Mouse (Mus musculus): ENCODE data around the gene Dock3. TPM values are rescaled to one million over a fixed set of nuclear protein-coding genes. Genes with fewer than 3 reads are reported as not detected.
"Not testable (repeated sequence)": the region's sequence is repeated elsewhere in the genome, so short reads cannot be mapped to it uniquely, and the experiment has no call there.

Gene Dock3
- polyA plus RNA-seq, 1 experiment = not detected

DNA sequence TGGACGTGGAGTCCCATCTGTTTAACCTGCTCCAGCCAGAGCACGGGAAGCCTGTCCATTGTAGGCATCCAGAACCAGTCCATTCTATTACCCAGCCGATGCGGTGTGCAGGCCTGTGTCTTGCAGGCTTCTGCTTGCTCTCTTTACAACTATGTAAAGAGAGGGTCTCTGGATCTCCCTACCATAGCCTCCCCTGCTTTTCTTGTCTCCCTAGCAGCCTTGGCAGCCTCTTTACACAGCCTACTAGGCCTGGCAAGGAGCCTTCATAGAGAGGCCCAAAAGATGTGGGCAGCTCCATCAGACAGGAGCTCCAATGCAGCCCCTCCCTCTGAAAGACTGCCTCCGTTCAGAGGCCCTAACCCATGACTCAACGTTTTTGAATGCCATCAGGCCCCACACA lies 17.4 kb upstream of the Dock3 start:
- TF ChIP-seq POLR2A (IDR thresholded peaks at IDR 0.05; ENCODE audit: insufficient read depth, low read depth, low read length) (no peak), CTCF (IDR thresholded peaks at IDR 0.05; ENCODE audit: insufficient read depth, low read depth, low read length) (no peak)
- Histone ChIP-seq H3K27ac (ENCODE audit: insufficient read depth, low read depth, low read length) (peak overlapping the region; percentile 96), H3K4me3 (ENCODE audit: insufficient read depth, low read depth, low read length) (no peak overlapping the region), H3K4me1 (ENCODE audit: control insufficient read depth, insufficient read depth, low read length) (peaks cover 30% of the 10 kb centered on the region)
- WGBS = 34% methylated on average over 6 of the region's 6 CpGs

DNA sequence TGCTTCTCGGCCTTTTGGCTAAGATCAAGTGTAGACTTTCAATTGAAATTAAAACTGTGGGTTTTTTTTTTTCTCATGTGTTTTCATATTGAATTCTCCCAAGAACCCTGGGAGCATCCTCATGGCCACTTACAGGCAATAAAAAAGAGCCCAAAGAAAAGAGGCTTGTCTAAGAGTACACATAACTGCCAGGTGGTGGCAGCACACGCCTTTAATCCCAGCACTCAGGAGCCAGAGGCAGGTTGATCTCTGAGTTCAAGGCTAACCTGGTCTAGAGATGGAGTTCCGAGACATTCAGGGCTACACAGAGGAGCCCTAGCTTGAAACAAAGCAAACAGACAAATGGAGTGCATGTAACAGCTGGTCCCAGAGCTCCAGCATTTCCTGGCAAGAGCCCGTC lies 14.5 kb upstream of the Dock3 start:
- Histone ChIP-seq H3K4me3 (ENCODE audit: insufficient read depth, low read depth, low read length) (no peak overlapping the region), H3K27ac (ENCODE audit: insufficient read depth, low read depth, low read length) (0 out of 2 replicates have a peak overlapping the region, but pooled peaks have one; percentile 64), H3K4me1 (ENCODE audit: control insufficient read depth, insufficient read depth, low read length) (peaks cover 17% of the 10 kb centered on the region)
- TF ChIP-seq POLR2A (IDR thresholded peaks at IDR 0.05; ENCODE audit: insufficient read depth, low read depth, low read length) (no peak), CTCF (IDR thresholded peaks at IDR 0.05; ENCODE audit: insufficient read depth, low read depth, low read length) (no peak)
- WGBS = 73% methylated on average over 4 of the region's 4 CpGs

DNA sequence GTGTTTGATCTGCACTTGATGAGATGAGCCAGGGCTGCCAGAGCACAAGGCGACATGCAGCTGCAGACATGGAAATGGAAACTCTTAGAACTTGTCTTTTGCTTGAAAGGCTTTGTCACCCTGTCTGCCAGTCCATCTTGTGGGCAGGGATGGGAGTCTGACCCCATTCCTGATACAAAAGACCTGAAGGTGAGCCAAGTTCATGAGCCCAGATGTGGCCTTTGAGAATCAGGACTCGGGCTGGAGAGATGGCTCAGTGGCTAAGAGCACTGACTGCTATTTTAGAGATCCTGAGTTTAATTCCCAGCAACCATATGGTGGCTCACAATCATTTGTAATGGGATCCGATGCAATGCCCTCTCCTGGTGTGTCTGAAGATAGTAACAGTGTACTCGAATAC lies 13.6 kb upstream of the Dock3 start:
- Histone ChIP-seq H3K4me1 (ENCODE audit: control insufficient read depth, insufficient read depth, low read length) (peaks cover 12% of the 10 kb centered on the region), H3K27ac (ENCODE audit: insufficient read depth, low read depth, low read length) (no peak overlapping the region), H3K4me3 (ENCODE audit: insufficient read depth, low read depth, low read length) (no peak overlapping the region)
- TF ChIP-seq CTCF (IDR thresholded peaks at IDR 0.05; ENCODE audit: insufficient read depth, low read depth, low read length) (no peak), POLR2A (IDR thresholded peaks at IDR 0.05; ENCODE audit: insufficient read depth, low read depth, low read length) (no peak)
- 65% methylated on average over 4 of the region's 4 CpGs for WGBS

DNA sequence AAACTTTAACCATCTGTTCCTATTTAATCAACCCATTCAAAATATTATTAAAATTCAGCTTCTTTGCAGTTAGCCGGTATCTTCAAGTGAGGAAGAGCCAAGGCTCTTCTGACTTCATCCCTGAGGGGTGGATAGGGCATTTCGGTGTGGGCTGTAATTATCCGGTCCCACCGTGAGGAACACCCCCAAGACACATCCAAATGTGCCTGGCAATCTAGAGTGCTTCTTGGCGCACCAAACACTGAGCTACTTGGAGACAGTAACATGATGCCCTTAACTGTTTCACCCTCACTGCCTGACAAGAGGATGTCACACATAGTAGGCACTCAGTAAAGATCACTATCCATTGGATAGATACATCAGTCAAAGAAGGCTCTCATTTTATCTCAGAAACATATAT lies 4.4 kb upstream of the Dock3 start:
- Histone ChIP-seq H3K27ac (ENCODE audit: insufficient read depth, low read depth, low read length) (no peak overlapping the region), H3K4me3 (ENCODE audit: insufficient read depth, low read depth, low read length) (no peak overlapping the region), H3K4me1 (ENCODE audit: control insufficient read depth, insufficient read depth, low read length) (peaks cover 15% of the 10 kb centered on the region)
- no peak for TF ChIP-seq POLR2A (IDR thresholded peaks at IDR 0.05; ENCODE audit: insufficient read depth, low read depth, low read length)
- TF ChIP-seq CTCF (IDR thresholded peaks at IDR 0.05; ENCODE audit: insufficient read depth, low read depth, low read length) = no peak
- 26% methylated on average over 5 of the region's 5 CpGs for whole genome bisulfite sequencing

DNA sequence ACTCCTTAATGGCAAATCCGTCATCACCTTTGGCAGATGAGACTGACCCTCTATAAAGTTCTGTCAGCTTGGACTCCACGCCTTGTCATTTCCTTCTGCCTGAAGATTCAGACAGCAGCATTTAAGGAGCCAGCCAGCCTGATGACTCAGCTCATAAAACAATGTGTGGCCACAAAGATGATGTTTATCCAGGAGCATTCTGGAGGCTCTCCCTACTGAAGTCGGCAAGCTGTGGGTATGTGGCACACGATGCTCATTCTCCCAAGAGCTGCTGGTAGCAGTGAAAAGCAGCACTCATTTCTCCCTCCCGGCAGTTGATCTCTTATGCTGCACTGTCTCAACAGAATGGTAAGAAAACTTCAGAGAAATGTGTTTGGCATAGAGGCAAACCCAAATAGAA lies 3.6 kb upstream of the Dock3 start:
- TF ChIP-seq POLR2A (IDR thresholded peaks at IDR 0.05; ENCODE audit: insufficient read depth, low read depth, low read length) (no peak), CTCF (IDR thresholded peaks at IDR 0.05; ENCODE audit: insufficient read depth, low read depth, low read length) (no peak)

DNA sequence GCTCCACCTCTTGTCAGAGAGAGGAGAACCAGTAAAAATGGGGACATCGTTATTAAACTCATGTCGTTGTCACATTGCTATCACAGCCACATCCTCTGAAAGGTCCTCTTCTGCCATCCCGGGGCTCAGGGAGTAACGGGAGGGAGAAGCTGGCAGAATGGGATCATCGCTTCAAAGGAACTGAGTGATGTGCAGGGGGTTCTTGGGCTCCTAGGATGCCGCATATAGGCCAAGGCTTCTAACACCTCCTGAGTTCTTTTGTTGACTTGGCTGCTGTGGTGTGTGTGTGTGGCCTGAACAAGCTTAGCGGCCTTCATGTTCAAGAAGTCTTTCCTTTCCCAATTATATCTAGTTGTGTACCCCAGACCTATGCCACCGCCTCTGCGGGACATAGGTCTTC lies 431 bp upstream of the Dock3 start:
- TF ChIP-seq CTCF (IDR thresholded peaks at IDR 0.05; ENCODE audit: insufficient read depth, low read depth, low read length) = no peak
- TF ChIP-seq POLR2A (IDR thresholded peaks at IDR 0.05; ENCODE audit: insufficient read depth, low read depth, low read length) = no peak
- H3K4me1 ChIP-seq (ENCODE audit: control insufficient read depth, insufficient read depth, low read length) = peaks cover 8% of the 10 kb centered on the region
- 23% methylated on average over 9 of the region's 9 CpGs for WGBS
- peak overlapping the region; percentile 99 for H3K4me3 ChIP-seq (ENCODE audit: insufficient read depth, low read depth, low read length)
- peak overlapping the region; percentile 82 for H3K27ac ChIP-seq (ENCODE audit: insufficient read depth, low read depth, low read length)

More for the DNA sequence above, 3.6 kb upstream of the Dock3 start:
- WGBS = 33% methylated on average over 5 of the region's 5 CpGs
- H3K4me1 ChIP-seq (ENCODE audit: control insufficient read depth, insufficient read depth, low read length) = peaks cover 15% of the 10 kb centered on the region
- no peak overlapping the region for H3K4me3 ChIP-seq (ENCODE audit: insufficient read depth, low read depth, low read length)
- 0 out of 2 replicates have a peak overlapping the region, but pooled peaks have one; percentile 0 for H3K27ac ChIP-seq (ENCODE audit: insufficient read depth, low read depth, low read length)

DNA sequence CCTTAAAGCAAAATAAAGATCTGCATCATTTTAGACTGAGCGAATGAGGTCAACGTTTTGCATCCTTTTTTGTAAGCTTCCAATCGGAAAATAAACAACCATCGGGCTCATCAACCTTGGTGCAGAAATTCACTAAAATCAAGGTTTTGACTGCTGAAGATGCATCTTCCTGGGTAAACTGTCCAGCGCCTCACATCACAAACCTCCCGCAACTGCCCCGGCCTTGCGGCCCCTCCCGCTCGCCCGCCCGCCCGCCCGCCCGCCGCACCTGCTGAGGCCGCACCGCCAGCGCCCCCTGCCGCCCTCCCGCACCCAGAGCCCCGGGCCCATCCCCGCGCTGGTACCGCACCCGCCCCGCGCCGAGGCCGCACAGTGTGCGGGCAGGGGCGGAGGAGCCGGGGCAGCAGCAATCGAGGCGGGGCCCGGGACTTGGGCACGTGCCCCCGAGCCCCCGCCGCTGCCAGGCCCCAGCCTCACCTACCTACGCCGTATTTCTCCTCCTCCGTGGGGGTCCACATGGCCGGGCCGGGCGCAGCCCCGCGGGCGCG lies 644 bp downstream of the Dock3 start:
- peaks cover 6% of the 10 kb centered on the region for H3K4me1 ChIP-seq (ENCODE audit: control insufficient read depth, insufficient read depth, low read length)
- under 1% methylated on average over 50 of the region's 50 CpGs for WGBS

DNA sequence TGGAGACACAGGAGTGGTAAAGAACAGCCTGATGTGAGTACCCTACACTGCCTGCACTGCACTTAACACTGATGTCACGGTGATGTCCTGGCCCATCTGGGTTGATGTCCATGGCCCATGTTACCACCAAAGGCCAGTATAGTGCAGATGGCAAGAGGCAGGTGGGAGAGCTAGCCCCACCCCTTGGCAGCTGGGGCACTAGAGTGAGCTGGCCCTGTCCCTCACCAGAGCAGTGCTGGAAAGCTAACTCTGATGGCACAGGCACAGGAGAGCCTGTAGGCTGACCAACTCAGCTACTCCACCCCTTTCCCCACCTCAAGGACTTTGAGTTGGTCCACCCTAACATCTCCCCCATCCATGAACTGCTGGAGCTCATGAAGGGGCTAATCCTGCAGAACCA lies 7.1 kb downstream of the Dock3 start:
- peaks cover 4% of the 10 kb centered on the region for H3K4me1 ChIP-seq (ENCODE audit: control insufficient read depth, insufficient read depth, low read length)
- H3K4me3 ChIP-seq (ENCODE audit: insufficient read depth, low read depth, low read length) = no peak overlapping the region
- H3K27ac ChIP-seq (ENCODE audit: insufficient read depth, low read depth, low read length) = no peak overlapping the region
- TF ChIP-seq POLR2A (IDR thresholded peaks at IDR 0.05; ENCODE audit: insufficient read depth, low read depth, low read length) = no peak
- no peak for TF ChIP-seq CTCF (IDR thresholded peaks at IDR 0.05; ENCODE audit: insufficient read depth, low read depth, low read length)
- 85% methylated on average over 1 of the region's 1 CpGs for WGBS

More for the DNA sequence above, 644 bp downstream of the Dock3 start:
- peak; percentile 28; the same call in 1 of the 2 replicates for TF ChIP-seq CTCF (IDR thresholded peaks at IDR 0.05; ENCODE audit: insufficient read depth, low read depth, low read length)
- TF ChIP-seq POLR2A (IDR thresholded peaks at IDR 0.05; ENCODE audit: insufficient read depth, low read depth, low read length) = no peak
- peak overlapping the region; percentile 89 for H3K27ac ChIP-seq (ENCODE audit: insufficient read depth, low read depth, low read length)
- H3K4me3 ChIP-seq (ENCODE audit: insufficient read depth, low read depth, low read length) = peak overlapping the region; percentile 99

DNA sequence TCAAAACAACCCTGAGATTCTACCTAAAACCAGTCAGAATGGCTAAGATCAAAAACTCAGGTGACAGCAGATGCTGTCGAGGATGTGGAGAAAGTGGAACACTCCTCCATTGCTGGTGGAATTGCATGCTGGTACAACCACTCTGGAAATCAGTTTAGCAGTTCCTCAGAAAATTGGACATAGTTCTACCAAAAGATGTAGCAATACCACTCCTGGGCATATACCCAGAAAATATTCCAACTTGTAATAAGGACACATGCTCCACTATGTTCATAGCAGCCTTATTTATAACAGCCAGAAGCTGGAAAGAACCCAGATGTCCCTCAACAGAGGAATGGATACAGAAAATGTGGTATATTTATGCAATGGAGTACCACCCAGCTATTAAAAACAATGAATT lies 56.9 kb downstream of the Dock3 start:
- not testable (repeated sequence) for H3K4me3 ChIP-seq (ENCODE audit: insufficient read depth, low read depth, low read length); H3K4me1 ChIP-seq (ENCODE audit: control insufficient read depth, insufficient read depth, low read length); H3K27ac ChIP-seq (ENCODE audit: insufficient read depth, low read depth, low read length)
- 89% methylated on average over 1 of the region's 1 CpGs for WGBS

DNA sequence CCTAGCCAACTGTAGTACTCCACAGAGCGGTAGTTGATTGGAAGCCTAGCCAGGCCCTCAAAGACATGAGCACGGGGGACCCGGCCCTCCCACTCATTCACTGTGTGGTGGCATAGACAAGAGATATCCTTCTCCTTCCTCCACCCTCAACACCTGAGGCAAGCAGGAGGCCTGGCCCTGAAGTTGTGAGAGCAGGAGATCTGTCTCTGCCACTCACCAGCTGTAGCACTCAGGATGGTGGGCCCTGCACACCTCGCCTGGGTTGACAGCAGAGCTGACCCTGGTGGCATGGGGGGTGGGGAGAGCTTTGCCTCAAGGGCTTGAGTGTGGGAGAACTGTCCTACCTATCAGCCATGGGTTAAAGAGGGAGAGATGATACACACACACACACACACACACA lies 65.9 kb downstream of the Dock3 start:
- Histone ChIP-seq H3K4me3 (ENCODE audit: insufficient read depth, low read depth, low read length) (no peak overlapping the region), H3K27ac (ENCODE audit: insufficient read depth, low read depth, low read length) (no peak overlapping the region), H3K4me1 (ENCODE audit: control insufficient read depth, insufficient read depth, low read length) (peaks cover 14% of the 10 kb centered on the region)
- TF ChIP-seq CTCF (IDR thresholded peaks at IDR 0.05; ENCODE audit: insufficient read depth, low read depth, low read length) (no peak), POLR2A (IDR thresholded peaks at IDR 0.05; ENCODE audit: insufficient read depth, low read depth, low read length) (no peak)
- WGBS = 81% methylated on average over 4 of the region's 4 CpGs
